Mouse (Mus musculus): ENCODE results near the gene Ube4b.

The Ube4b gene

DNA sequence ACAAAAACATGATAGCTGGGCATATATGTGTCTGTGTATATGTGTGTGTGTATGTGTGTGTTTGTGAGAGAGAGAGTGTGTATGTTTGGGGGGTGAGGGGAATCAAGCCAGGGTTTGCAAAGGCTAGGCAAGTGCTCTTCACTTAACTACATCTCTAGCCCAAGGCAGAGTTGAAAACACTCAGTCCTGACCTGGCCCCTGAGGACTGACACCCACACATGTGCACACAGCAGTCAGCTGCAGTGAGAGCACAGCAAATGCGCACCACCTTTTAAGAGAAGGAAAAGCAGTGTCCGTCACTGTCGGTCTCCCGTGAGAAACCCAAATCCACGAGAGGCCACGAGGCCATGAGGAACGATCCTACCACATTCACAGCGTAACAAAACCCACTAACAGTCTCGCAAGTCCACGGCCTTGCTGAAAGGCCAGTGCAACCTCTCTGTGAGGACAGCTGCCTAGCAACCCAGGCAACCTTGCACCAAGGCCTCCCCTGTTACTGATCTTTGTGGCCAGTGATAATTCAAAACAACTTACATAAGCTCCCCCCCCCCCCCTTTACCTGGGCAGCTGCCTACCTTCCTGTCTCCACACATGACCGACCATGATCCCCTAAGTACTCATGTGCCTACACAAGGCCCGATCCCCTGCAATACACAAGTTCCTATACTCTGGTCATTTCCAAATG is 33.1 kb downstream of the Ube4b start:
- no peak for DNase-seq

- DNase-seq, result no peak
Observed at GRCm38 (mm10) chr4:149392359-149392758, 34.2 kb downstream of the Ube4b start.

DNA sequence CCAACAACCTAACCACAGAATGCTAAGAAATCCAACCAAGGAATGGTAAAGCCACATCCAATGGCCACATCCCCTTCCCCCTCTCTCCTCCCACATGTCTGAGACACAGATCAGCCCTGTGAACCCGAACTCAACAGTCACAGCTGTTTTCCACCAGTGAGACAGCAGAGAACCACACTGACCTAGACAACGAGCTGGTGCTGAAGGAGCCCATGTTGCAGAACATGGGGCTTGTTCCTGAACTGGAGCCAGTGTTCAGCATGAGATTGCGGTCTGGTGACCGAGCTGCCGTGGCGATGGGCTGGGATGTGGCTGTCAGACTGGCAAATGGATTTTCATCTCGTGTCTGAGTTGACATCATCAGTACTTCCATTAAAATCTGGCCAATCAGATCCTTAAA is 45.5 kb downstream of the Ube4b start:
- no peak for DNase-seq

DNA sequence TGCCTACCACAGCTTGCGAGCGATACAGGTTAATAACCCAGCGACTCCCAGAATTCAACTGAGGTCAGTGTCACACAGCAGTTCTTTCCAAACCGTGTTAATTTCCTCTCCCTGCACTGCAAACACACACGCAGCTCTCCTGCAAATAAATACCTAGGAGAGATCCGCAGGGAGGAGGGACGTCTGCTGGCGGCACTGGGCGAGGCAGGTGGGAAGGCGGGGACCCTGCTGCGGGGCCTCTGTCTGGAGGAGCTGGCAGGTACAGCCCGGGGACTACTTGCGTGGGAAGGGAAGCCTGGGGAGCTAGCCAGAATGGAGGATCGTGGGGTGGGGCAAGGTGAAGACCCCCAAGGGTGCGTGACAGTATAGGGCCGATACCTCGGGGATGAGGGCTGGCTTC is 46.7 kb downstream of the Ube4b start:
- DNase-seq, result no peak

DNA sequence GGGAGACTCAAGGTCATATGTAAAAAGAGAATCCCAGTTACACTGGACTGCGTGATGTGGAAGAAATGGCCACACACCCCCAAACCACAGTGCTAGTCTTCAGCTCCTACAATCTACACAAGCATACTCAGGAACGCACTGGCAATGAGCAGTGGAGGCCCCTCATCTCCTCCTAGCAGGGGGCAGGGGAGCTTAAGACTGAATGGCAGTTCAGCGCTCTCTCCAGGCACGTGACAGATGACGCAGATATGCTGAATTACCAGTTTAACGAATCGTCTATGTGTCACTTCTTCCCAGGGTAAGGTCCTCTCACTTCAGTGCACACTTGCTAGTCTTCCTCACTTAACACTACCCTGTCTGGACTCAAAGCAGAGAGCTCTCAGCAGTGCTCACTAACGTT is 47.7 kb downstream of the Ube4b start:
- DNase-seq, result no peak

GRCm38 (mm10) chr4:149376034-149376433 is 50.5 kb downstream of the Ube4b start:
- DNase-seq, result no peak

- no peak for DNase-seq
Observed at GRCm38 (mm10) chr4:149374662-149375061, 51.9 kb downstream of the Ube4b start.

DNA sequence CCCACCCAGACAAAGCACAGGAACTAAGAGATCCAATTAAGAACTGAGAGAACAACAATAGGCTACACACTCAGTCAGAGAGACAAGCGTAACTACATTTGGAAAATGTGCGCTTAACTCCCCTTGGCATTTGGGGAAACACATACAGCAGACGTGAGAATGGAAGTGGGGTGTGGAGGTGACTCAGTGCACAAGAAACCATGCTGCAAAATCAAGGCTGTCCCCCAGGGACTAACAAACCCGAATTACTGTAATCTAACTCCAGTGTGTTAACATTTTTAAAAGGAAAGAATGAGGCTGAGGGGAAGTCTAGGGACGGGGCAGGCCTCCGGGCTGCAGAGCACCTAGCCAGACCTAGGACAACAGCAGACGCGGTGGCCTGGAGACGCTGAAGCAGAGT is 52.6 kb downstream of the Ube4b start:
- no peak for DNase-seq

GRCm38 (mm10) chr4:149373431-149373830 is 53.1 kb downstream of the Ube4b start:
- DNase-seq, result peak; percentile 72

DNA sequence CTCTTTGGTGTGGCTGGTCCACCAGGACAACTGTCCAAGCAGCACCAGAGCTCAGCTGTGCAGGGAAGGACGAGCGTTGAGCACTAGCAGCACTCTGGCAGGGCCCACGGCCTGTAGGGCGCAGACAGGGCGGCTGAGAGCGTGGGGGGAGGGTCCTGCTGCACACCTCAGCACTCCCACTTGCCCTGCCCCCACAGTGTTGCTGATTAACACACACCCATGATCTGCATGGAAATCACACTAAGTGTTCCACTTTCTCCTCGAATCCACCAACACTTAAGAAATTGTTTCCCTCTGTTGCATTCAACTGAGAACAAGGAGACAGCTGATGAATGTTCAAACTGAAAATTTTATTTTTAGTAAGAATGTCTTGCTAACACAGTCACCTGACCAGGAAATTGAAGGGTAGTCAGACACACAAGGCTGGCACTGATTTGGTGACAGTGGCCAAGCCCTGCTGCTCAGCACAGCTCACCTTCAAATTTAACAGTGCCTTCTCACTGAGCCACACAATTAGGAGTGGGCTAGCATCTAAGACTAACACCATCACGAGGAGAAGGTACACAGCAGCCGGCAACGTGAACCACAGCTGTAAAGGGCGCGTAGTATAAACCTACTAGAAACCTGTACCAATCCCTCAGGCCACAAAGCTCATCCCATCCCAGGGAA is 60.7 kb downstream of the Ube4b start:
- no peak for DNase-seq

- DNase-seq, result no peak
Observed at GRCm38 (mm10) chr4:149364896-149365295, 61.7 kb downstream of the Ube4b start.

- no peak for DNase-seq
Observed at GRCm38 (mm10) chr4:149361051-149361450, 65.5 kb downstream of the Ube4b start.

- DNase-seq, result no peak
Observed at GRCm38 (mm10) chr4:149360647-149361046, 65.9 kb downstream of the Ube4b start.

DNA sequence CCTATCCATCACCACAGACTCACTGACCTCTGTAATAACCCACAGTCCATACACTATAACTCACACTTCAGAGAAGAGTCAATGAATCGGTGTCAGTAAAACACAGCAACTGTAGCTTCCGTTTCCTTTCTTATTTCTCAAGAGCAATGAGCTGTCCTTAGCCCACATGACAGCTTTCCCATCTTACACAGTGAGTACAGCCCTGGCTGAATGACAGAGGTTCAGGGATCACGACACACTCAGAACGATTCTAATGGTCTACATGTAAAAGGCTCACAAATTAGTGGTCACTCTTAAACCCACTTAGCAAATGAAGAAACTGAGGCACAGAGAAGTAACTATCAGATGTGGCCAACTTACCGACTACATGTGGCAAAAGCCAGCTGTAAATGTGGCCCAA is 68.6 kb downstream of the Ube4b start:
- no peak for DNase-seq

DNA sequence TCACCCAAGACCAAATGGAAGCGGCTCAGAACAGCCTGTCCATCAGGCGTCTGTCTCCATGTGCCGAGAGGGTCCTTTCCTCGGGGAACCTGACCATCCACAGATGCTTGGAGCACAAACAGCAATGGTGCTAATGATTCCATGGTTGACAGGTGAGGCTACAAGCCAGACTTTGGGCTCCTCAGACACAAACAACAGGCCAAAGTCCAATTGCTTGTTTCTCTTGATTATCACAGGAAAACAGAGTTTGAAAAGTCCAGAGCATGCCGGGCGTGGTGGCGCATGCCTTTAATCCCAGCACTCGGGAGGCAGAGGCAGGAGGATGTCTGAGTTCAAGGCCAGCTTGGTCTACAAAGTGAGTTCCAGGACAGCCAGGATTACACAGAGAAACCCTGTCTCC is 71.9 kb downstream of the Ube4b start:
- DNase-seq, result no peak

GRCm38 (mm10) chr4:149351596-149352150 is 74.9 kb downstream of the Ube4b start:
- no peak for DNase-seq

- no peak for DNase-seq
Observed at GRCm38 (mm10) chr4:149348963-149349362, 77.6 kb downstream of the Ube4b start.

GRCm38 (mm10) chr4:149345873-149346272 is 80.7 kb downstream of the Ube4b start:
- no peak for DNase-seq

DNA sequence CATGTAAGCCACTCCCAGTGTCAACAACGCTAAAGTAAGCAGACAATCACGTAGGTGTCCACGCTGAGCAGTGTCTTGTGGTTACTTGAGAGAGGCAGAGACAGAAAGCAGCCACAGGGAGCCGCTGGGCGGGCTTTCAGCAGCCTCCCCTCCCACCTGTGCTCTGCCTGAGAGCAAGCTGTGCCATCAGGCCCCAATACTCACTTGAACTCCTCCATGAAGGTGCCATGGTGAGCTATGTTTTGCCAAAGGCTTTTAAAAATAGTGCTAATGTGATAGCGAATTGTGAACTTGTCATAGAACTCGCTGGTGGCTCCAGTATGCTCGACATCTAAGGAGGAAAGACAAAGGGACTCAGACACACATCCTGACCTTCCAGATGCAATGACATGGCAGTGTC is 82.2 kb downstream of the Ube4b start:
- DNase-seq, result no peak

DNA sequence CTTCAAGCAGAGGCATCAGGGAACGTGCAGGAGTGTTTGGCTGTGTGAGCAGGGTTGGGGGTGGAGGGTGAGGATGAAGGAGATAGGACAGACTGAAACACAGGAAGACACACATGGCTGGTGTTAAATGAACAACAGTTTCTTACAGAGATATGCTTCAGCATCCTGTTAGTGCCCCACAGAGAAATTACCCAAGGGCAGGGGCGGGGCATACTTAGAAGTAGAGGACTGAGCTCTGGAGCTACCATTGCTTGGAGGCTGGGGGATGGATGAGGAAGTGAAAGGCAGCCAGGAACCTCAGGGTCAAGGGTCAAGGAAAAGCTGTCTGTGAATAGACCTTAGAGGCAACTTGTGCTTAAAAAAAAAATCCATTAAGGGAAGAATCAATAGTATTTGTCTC is 85.9 kb downstream of the Ube4b start:
- peak; percentile 34 for DNase-seq

DNA sequence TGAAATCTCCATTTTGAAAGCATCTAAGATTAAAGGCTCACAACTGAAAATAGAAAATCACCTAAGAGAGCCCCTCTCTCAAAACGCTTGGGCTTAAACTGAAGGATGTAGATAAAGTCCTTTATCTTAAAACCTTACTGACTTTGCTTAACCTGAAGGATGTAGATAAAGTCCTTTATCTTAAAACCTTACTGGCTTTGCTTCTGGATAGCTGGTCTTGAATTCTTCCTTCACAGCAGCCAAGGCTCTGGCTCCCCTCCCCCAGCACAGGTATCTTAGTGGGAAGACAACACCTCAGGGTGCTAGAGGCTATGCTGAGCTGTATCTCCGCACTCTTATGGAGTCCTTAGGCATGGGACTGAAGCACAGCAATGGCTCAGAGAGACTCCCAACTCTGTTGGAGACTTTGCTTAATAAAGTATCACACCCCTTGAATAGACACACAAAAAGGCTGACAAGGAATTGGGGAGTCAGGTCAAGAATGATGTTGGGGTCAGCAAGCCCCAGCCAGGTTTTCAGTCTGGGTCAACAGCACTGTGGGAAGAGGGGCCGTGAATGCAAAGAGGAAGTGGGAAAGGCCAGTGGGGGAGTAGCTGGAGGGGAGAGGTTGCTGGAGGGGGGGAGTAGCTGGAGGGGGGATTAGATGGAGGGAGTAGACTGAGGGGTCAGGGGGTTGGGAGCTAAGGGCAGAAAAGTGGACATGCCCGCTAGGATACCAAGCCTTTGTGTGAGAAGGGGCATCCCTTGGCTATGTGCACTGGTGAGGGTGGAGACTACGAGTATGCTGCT is 86.9 kb downstream of the Ube4b start:
- DNase-seq, result no peak

DNA sequence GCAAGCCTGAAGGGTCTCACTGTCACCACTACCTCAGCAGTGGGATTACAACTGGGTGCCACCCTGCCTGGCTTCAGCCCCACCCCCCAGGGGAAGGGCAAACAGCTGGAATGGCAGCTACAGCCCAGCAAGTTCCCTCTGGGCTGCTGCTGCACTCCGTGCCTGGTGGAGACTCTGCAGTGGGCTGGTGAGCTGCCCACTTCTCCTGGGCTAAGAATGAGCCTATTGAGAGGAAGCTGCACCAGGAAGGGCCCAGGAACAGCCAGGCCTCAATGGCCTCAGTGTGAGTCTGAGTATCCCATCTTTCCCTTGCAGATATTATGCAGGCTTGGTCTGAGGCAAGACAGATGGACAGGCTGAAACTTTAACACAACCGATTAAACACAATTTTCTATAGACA is 88.4 kb downstream of the Ube4b start:
- DNase-seq, result no peak

GRCm38 (mm10) chr4:149337353-149337752 is 89.2 kb downstream of the Ube4b start:
- no peak for DNase-seq

GRCm38 (mm10) chr4:149336302-149336701 is 90.2 kb downstream of the Ube4b start:
- no peak for DNase-seq

All from embryo, embryonic 11 days (tissue).